Mouse (Mus musculus): ENCODE results near the gene Pkp4. TPM values are rescaled to one million over a fixed set of nuclear protein-coding genes. Genes with fewer than 3 reads are reported as not detected.
"Not testable (repeated sequence)": the region's sequence is repeated elsewhere in the genome, so short reads cannot be mapped to it uniquely, and the experiment has no call there.

The Pkp4 gene
- polyA plus RNA-seq, 1 experiment: 19.7 TPM

DNA sequence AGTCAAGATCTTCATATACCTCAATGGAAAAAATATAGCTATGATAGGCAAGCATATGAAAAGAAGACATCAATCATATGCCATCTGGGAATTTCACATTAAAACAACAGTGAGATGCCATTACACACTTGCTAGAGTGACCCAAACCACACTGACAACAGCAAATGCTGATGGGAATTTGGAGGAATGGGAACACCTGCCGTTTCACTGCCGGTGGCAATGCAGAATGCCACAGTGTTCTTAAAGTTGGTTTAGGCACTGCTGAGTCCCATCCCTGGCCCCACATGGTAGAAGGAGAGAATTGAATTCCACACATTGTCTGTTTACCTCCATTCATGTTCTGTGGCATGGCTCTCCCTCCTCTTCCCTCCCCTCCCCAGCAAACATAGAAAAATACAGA, 212.5 kb downstream of the Pkp4 start:
- Histone ChIP-seq H3K4me1 (ENCODE audit: control insufficient read depth, insufficient read depth, insufficient read length, low read length) (no peaks in the 10 kb centered on the region), H3K4me3 (ENCODE audit: insufficient read depth, low read depth, low read length) (no peak overlapping the region), H3K27ac (replicated peaks; ENCODE audit: low read depth, low read length) (no peak overlapping the region)

DNA sequence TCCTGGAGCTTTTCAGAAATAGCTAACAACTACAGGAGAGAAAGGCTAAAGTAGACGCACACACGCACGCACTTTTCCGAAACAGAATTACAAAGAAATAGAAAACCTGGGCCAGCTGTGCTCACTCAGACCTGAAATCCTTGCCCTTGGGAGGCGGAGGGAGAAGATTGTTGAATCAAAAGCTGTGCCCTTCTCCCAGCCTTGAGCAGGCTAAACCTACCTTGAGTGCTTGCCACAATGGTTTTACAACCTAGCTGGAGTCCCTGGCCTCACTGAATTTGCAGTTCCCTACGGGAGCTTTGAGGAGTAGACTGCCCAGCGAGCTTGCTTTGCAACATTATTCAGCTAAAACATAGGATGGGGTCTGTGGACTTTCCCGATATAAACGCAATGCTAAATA, 217.4 kb downstream of the Pkp4 start:
- Histone ChIP-seq H3K4me1 (ENCODE audit: control insufficient read depth, insufficient read depth, insufficient read length, low read length) (no peaks in the 10 kb centered on the region), H3K4me3 (ENCODE audit: insufficient read depth, low read depth, low read length) (no peak overlapping the region), H3K27ac (replicated peaks; ENCODE audit: low read depth, low read length) (no peak overlapping the region)

- H3K4me3 ChIP-seq (ENCODE audit: insufficient read depth, low read depth, low read length); H3K27ac ChIP-seq (replicated peaks; ENCODE audit: low read depth, low read length); H3K4me1 ChIP-seq (ENCODE audit: control insufficient read depth, insufficient read depth, insufficient read length, low read length): not testable (repeated sequence)
Observed at GRCm38 (mm10) chr2:59378861-59379260, 218.2 kb downstream of the Pkp4 start.

DNA sequence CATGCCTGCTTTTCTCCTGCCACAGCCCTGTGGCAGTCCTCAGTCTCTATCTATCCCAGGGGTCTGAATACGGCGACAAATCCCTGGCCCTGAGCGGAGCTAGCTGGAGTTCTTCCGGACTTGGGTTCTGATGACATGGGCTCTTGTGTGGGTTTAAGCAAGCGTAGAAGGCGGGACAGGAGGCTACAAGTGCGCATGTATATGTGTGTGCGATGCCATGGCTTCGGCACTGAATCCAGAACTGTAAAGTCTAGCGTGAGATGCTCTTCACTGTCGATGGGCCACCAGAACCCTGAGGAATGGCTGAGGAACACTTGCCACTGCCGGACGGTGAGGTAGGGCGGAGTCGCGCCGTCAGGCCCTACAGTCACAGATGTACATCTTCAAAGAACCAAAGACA, 222.6 kb downstream of the Pkp4 start:
- Histone ChIP-seq H3K4me3 (ENCODE audit: insufficient read depth, low read depth, low read length) (no peak overlapping the region), H3K4me1 (ENCODE audit: control insufficient read depth, insufficient read depth, insufficient read length, low read length) (no peaks in the 10 kb centered on the region), H3K27ac (replicated peaks; ENCODE audit: low read depth, low read length) (no peak overlapping the region)

GRCm38 (mm10) chr2:59383852-59384776, 223.5 kb downstream of the Pkp4 start:
- H3K4me1 ChIP-seq (ENCODE audit: control insufficient read depth, insufficient read depth, insufficient read length, low read length): no peaks in the 10 kb centered on the region
- H3K4me3 ChIP-seq (ENCODE audit: insufficient read depth, low read depth, low read length): no peak overlapping the region

GRCm38 (mm10) chr2:59385211-59385935, 224.7 kb downstream of the Pkp4 start:
- Histone ChIP-seq H3K27ac (replicated peaks; ENCODE audit: low read depth, low read length) (no peak overlapping the region), H3K4me1 (ENCODE audit: control insufficient read depth, insufficient read depth, insufficient read length, low read length) (no peaks in the 10 kb centered on the region), H3K4me3 (ENCODE audit: insufficient read depth, low read depth, low read length) (no peak overlapping the region)

More at GRCm38 (mm10) chr2:59383852-59384776, 223.5 kb downstream of the Pkp4 start:
- no peak overlapping the region for H3K27ac ChIP-seq (replicated peaks; ENCODE audit: low read depth, low read length)

GRCm38 (mm10) chr2:59389971-59390370, 229.3 kb downstream of the Pkp4 start:
- Histone ChIP-seq H3K4me1 (ENCODE audit: control insufficient read depth, insufficient read depth, insufficient read length, low read length) (no peaks in the 10 kb centered on the region), H3K27ac (replicated peaks; ENCODE audit: low read depth, low read length) (no peak overlapping the region), H3K4me3 (ENCODE audit: insufficient read depth, low read depth, low read length) (no peak overlapping the region)

- Histone ChIP-seq H3K4me1 (ENCODE audit: control insufficient read depth, insufficient read depth, insufficient read length, low read length) (no peaks in the 10 kb centered on the region), H3K27ac (replicated peaks; ENCODE audit: low read depth, low read length) (no peak overlapping the region), H3K4me3 (ENCODE audit: insufficient read depth, low read depth, low read length) (no peak overlapping the region)
Observed at GRCm38 (mm10) chr2:59393177-59393576, 232.5 kb downstream of the Pkp4 start.

DNA sequence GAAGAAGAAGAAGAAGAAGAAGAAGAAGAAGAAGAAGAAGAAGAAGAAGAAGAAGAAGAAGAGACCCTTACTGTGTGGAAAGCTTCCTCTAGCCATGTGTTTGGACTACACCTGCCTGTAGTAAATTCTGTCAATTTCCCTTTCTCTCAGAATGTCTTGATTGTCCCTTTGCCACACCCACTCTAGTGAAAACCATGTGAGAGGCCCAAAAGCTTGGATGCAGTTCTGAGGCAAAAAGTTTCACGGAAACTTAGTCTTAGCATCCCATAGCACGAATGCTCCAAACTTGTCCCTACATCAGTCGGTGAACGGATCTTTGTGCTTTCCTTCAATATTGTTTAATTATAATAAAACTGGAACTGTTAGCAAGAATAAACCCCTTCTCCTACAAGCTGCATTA, 234.0 kb downstream of the Pkp4 start:
- no peak overlapping the region for H3K27ac ChIP-seq (replicated peaks; ENCODE audit: low read depth, low read length)

GRCm38 (mm10) chr2:59395160-59395650, 234.6 kb downstream of the Pkp4 start:
- H3K27ac ChIP-seq (replicated peaks; ENCODE audit: low read depth, low read length); H3K4me3 ChIP-seq (ENCODE audit: insufficient read depth, low read depth, low read length); H3K4me1 ChIP-seq (ENCODE audit: control insufficient read depth, insufficient read depth, insufficient read length, low read length): not testable (repeated sequence)

More for the DNA sequence above, 234.0 kb downstream of the Pkp4 start:
- no peaks in the 10 kb centered on the region for H3K4me1 ChIP-seq (ENCODE audit: control insufficient read depth, insufficient read depth, insufficient read length, low read length)
- H3K4me3 ChIP-seq (ENCODE audit: insufficient read depth, low read depth, low read length): no peak overlapping the region

DNA sequence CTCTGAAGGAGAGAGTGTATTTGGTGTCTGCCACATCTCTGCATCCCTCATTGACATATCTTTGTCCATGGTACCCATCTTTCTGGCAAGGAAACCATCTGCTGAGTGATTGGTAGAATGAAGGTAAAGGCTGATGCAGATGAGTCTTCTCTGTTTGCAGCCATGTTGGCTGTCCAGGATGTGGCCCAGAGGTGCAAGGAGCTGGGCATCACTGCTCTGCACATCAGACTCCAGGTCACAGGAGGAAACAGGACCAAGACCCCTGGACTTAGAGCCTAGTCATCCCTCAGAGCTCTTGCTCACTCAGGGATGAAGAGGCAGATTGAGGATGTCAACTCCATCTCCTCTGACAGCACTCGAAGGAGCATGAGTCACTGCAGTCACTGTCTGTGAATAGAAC, 235.9 kb downstream of the Pkp4 start:
- no peak overlapping the region for H3K27ac ChIP-seq (replicated peaks; ENCODE audit: low read depth, low read length)
- H3K4me1 ChIP-seq (ENCODE audit: control insufficient read depth, insufficient read depth, insufficient read length, low read length): peaks cover 4% of the 10 kb centered on the region; the same call in 1 of the 2 replicates
- H3K4me3 ChIP-seq (ENCODE audit: insufficient read depth, low read depth, low read length): no peak overlapping the region

GRCm38 (mm10) chr2:59397531-59397930, 236.9 kb downstream of the Pkp4 start:
- H3K4me1 ChIP-seq (ENCODE audit: control insufficient read depth, insufficient read depth, insufficient read length, low read length): peaks cover 10% of the 10 kb centered on the region
- H3K27ac ChIP-seq (replicated peaks; ENCODE audit: low read depth, low read length): no peak overlapping the region
- no peak overlapping the region for H3K4me3 ChIP-seq (ENCODE audit: insufficient read depth, low read depth, low read length)

DNA sequence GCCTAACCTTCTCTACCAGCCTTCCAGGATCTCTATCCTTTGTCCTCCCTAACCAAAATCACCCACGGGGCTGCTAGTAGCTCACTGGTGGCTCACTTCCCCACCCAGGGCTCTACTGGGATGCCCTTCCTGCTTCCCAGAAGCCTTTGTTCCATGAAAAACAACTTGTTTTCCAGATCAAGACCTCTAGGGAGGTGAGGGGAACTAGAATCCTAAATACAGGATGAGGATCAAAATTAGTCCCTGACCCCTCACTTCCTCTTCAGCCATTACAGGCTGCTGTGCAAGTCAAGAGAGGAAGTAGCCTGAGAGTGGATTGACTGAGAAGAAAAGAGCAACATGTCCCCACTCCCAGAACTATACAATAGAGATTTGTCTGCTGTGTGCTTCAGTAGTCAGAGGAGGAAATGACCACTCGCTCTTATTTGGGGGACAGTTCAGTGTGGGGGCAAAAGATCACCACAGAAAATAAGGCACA, 240.3 kb downstream of the Pkp4 start:
- H3K4me1 ChIP-seq (ENCODE audit: control insufficient read depth, insufficient read depth, insufficient read length, low read length): peaks cover 16% of the 10 kb centered on the region
- H3K4me3 ChIP-seq (ENCODE audit: insufficient read depth, low read depth, low read length): no peak overlapping the region
- peak overlapping the region; percentile 100 for H3K27ac ChIP-seq (replicated peaks; ENCODE audit: low read depth, low read length)

DNA sequence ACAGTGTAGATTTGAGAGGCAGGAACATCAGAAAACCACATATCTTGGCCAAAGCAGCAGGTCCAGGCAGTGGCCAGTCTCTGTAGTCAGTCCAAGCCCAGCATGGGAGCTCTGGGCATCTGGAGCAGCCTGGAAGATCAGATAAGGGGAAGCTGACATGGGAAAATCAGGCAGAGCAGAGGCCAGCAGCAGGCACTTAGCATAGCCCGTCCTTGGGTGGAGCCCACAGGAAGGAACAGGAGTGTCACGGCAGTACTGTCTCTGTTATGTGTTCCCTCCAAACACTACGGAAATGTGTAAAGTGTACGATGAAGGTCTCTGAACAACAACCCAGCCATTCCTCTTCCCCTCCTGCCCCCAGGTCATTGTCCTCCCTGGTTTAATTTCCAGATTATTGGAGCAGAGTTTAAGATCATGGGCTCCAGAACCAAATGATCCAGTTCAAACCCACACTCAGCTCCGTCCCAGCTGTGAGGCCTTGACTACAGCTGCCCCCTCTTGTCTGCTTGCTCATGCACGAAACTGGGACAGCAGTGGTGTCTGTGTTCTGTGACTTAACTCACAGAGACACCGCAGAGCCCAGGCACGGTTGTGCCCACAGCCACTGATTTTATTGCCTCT, 241.3 kb downstream of the Pkp4 start:
- no peak overlapping the region for H3K4me3 ChIP-seq (ENCODE audit: insufficient read depth, low read depth, low read length)

GRCm38 (mm10) chr2:59404022-59404421, 243.4 kb downstream of the Pkp4 start:
- Histone ChIP-seq H3K4me3 (ENCODE audit: insufficient read depth, low read depth, low read length) (no peak overlapping the region), H3K27ac (replicated peaks; ENCODE audit: low read depth, low read length) (peak overlapping the region; percentile 34; the same call in 1 of the 2 replicates)

More for the DNA sequence above, 241.3 kb downstream of the Pkp4 start:
- Histone ChIP-seq H3K27ac (replicated peaks; ENCODE audit: low read depth, low read length) (peak overlapping the region; percentile 100), H3K4me1 (ENCODE audit: control insufficient read depth, insufficient read depth, insufficient read length, low read length) (peaks cover 18% of the 10 kb centered on the region)

More at GRCm38 (mm10) chr2:59404022-59404421, 243.4 kb downstream of the Pkp4 start:
- peaks cover 18% of the 10 kb centered on the region for H3K4me1 ChIP-seq (ENCODE audit: control insufficient read depth, insufficient read depth, insufficient read length, low read length)
